Mouse (Mus musculus) myocyte (in vitro differentiated cells): ENCODE measurements around the gene Itgam. TPM values are rescaled to one million over a fixed set of nuclear protein-coding genes. Genes with fewer than 3 reads are reported as not detected.

ENCODE experiments used
- H3K27me3 ChIP-seq: one replicate; pipeline ENCODE4 v1.6.1; 2011; ENCODE audit not compliant: control insufficient read depth, insufficient read depth, insufficient read length
- H3K36me3 ChIP-seq: one replicate; pipeline ENCODE4 v1.6.1; 2011; ENCODE audit not compliant: control insufficient read depth, insufficient read depth
- H3K4me2 ChIP-seq: one replicate; pipeline ENCODE4 v1.6.1; 2011; ENCODE audit warnings: low read depth, control low read depth
- H3K4me3 ChIP-seq: one replicate; pipeline ENCODE4 v1.5.1; 2011; ENCODE audit warnings: mild to moderate bottlenecking, control low read depth, moderate library complexity
- H3K79me2 ChIP-seq: one replicate; pipeline ENCODE4 v1.6.1; 2011; ENCODE audit not compliant: control insufficient read depth, insufficient read depth
- H3ac ChIP-seq: one replicate; pipeline ENCODE4 v1.6.1; 2011; ENCODE audit not compliant: control insufficient read depth, insufficient read length
- CEBPB ChIP-seq: IDR thresholded peaks from 2 replicates; pipeline ENCODE4 v1.6.1; 2011; ENCODE audit warnings: mild to moderate bottlenecking, moderate library complexity; ENCODE audit not compliant: poor library complexity, insufficient read depth, severe bottlenecking
- E2F4 ChIP-seq: IDR thresholded peaks from one replicate; pipeline ENCODE4 v1.6.1; 2011; ENCODE audit warnings: mild to moderate bottlenecking, control low read depth, moderate library complexity; ENCODE audit not compliant: insufficient read depth
- MAX ChIP-seq: IDR thresholded peaks from one replicate; pipeline ENCODE4 v1.6.1; 2011; ENCODE audit warnings: low read depth, mild to moderate bottlenecking, control low read depth
- MYOD1 ChIP-seq, 3 experiments: IDR thresholded peaks; one replicate each; pipeline ENCODE4 v1.6.1; 2011; ENCODE audit warnings: control low read depth in 2 of 3, low read depth in 2 of 3, mild to moderate bottlenecking in 2 of 3, moderate library complexity in 1 of 3; ENCODE audit not compliant: insufficient read length in 2 of 3, control insufficient read depth in 1 of 3
- MYOG ChIP-seq, 3 experiments: IDR thresholded peaks; one replicate each; pipeline ENCODE4 v1.6.1; 2011; ENCODE audit warnings: control low read depth in 2 of 3, low read depth in 2 of 3, mild to moderate bottlenecking in 2 of 3; ENCODE audit not compliant: insufficient read length in 2 of 3, control insufficient read depth in 1 of 3, insufficient read depth in 1 of 3
- POLR2A ChIP-seq: IDR thresholded peaks from one replicate; pipeline ENCODE4 v1.6.1; 2011; ENCODE audit warnings: low read depth, mild to moderate bottlenecking, control low read depth, moderate library complexity; ENCODE audit not compliant: insufficient read length
- POLR2AphosphoS2 ChIP-seq: IDR thresholded peaks from one replicate; pipeline ENCODE4 v1.6.1; 2011; ENCODE audit warnings: low read depth, control low read depth; ENCODE audit not compliant: insufficient read length
- REST ChIP-seq: IDR thresholded peaks from one replicate; pipeline ENCODE4 v1.6.1; 2011; ENCODE audit warnings: mild to moderate bottlenecking, control low read depth, moderate library complexity; ENCODE audit not compliant: insufficient read depth, insufficient read length
- SRF ChIP-seq: IDR thresholded peaks from one replicate; pipeline ENCODE4 v1.6.1; 2011; ENCODE audit warnings: low read depth; ENCODE audit not compliant: control insufficient read depth, insufficient read length
- TCF12 ChIP-seq: IDR thresholded peaks from one replicate; pipeline ENCODE4 v1.6.1; 2011; ENCODE audit warnings: mild to moderate bottlenecking, control low read depth; ENCODE audit not compliant: poor library complexity, insufficient read depth, severe bottlenecking
- TCF3 ChIP-seq: IDR thresholded peaks from one replicate; pipeline ENCODE4 v1.6.1; 2011; ENCODE audit warnings: low read depth, control low read depth; ENCODE audit not compliant: insufficient read length
- USF1 ChIP-seq: IDR thresholded peaks from one replicate; pipeline ENCODE4 v1.6.1; 2011; ENCODE audit warnings: low read depth, mild to moderate bottlenecking, control low read depth, moderate library complexity
- polyA plus RNA-seq: library from polyadenylated mRNA; unstranded; fragments of >200 nt; fragmentation: generic; extraction: Trizol; gene quantifications from one replicate; pipeline ENCODE4 v1.2.1, GENCODE M21; 2012; ENCODE audit warnings: missing spikeins

The Itgam gene
- polyA plus RNA-seq, 1 experiment = 0.14 TPM

DNA sequence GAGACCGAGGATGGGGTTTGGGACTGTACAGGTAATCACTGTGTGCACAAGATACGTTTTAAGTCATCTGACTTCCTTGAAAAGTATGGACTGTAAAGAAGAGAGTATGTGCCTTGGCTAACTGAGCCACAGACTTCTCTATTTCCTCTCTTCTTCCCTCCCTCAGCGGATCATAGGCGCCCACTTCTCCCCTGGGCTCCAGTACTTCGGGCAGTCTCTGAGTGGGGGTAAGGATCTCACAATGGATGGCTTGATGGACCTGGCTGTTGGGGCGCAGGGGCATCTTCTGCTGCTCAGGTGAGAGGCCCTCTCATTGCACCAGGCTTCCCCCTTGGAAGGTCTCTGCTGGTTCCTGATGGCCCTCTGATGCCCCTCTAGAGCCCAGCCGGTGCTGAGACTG is 45.0 kb downstream of the Itgam start:
- Histone ChIP-seq H3K27me3 (peaks cover 58% of the 10 kb centered on the region), H3K36me3 (no peaks in the 10 kb centered on the region), H3K79me2 (no peaks in the 10 kb centered on the region), H3ac (no peak overlapping the region), H3K4me3 (no peak overlapping the region), H3K4me2 (no peak overlapping the region)
- TF ChIP-seq E2F4 = no peak
- no peak for TF ChIP-seq CEBPB
- no peak for TF ChIP-seq SRF
- TF ChIP-seq MYOG (IDR thresholded peaks at IDR 0.05; ENCODE audit: control insufficient read depth in 1 of 3, insufficient read depth in 1 of 3, insufficient read length in 2 of 3, low read depth in 2 of 3) = no peak
- no peak for TF ChIP-seq POLR2AphosphoS2
- no peak for TF ChIP-seq MAX
- TF ChIP-seq POLR2A = no peak
- TF ChIP-seq TCF12 = no peak
- TF ChIP-seq MYOD1 (IDR thresholded peaks at IDR 0.05; ENCODE audit: control insufficient read depth in 1 of 3, insufficient read length in 2 of 3, low read depth in 2 of 3) = no peak
- no peak for TF ChIP-seq TCF3
- TF ChIP-seq USF1 = no peak
- TF ChIP-seq REST = no peak

DNA sequence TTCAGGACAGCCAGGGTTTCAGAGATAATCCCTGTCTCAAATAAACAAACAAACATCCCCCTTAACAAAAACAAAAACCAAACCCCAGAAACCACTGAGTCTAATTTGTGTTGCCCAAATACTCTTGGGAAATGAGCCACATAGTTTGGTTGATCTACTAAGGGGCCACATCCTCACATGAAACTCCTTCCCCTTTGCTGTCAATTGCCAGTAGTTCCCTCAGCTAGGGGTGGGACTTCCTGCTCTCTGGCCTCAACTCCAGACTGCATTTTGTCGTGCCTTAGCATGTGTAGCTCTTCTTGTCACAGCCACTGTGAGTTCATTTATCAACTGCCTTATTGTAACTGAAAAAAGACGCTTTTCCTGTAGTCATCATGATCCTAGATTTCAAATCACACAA is 47.9 kb downstream of the Itgam start:
- no peak for TF ChIP-seq TCF3
- no peak for TF ChIP-seq MAX
- TF ChIP-seq E2F4 = no peak
- no peak for TF ChIP-seq REST
- no peak for TF ChIP-seq TCF12
- TF ChIP-seq SRF = no peak
- Histone ChIP-seq H3K4me2 (no peak overlapping the region), H3K27me3 (peaks cover 57% of the 10 kb centered on the region), H3ac (no peak overlapping the region), H3K4me3 (no peak overlapping the region), H3K79me2 (no peaks in the 10 kb centered on the region), H3K36me3 (no peaks in the 10 kb centered on the region)

DNA sequence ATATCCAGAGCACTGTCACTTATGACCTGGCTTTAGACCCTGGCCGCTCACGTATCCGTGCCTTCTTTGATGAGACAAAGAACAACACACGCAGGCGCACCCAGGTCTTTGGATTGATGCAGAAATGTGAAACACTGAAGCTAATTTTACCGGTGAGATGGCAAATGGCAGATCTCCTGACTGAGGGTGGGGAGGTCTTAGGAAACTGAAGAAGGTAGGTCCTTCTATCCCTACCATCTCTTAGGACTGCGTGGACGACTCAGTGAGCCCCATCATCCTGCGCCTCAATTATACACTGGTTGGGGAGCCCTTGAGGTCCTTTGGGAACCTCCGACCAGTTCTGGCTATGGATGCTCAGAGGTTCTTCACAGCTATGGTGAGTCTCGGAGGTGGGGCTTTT is 49.7 kb downstream of the Itgam start:
- Histone ChIP-seq H3ac (no peak overlapping the region), H3K36me3 (no peaks in the 10 kb centered on the region), H3K4me2 (no peak overlapping the region), H3K4me3 (no peak overlapping the region), H3K79me2 (no peaks in the 10 kb centered on the region), H3K27me3 (peaks cover 60% of the 10 kb centered on the region)
- TF ChIP-seq TCF12 (no peak), MYOD1 (IDR thresholded peaks at IDR 0.05; ENCODE audit: control insufficient read depth in 1 of 3, insufficient read length in 2 of 3, low read depth in 2 of 3) (no peak), MAX (no peak), MYOG (IDR thresholded peaks at IDR 0.05; ENCODE audit: control insufficient read depth in 1 of 3, insufficient read depth in 1 of 3, insufficient read length in 2 of 3, low read depth in 2 of 3) (no peak), POLR2AphosphoS2 (no peak), POLR2A (no peak), USF1 (no peak), REST (no peak), TCF3 (no peak)

DNA sequence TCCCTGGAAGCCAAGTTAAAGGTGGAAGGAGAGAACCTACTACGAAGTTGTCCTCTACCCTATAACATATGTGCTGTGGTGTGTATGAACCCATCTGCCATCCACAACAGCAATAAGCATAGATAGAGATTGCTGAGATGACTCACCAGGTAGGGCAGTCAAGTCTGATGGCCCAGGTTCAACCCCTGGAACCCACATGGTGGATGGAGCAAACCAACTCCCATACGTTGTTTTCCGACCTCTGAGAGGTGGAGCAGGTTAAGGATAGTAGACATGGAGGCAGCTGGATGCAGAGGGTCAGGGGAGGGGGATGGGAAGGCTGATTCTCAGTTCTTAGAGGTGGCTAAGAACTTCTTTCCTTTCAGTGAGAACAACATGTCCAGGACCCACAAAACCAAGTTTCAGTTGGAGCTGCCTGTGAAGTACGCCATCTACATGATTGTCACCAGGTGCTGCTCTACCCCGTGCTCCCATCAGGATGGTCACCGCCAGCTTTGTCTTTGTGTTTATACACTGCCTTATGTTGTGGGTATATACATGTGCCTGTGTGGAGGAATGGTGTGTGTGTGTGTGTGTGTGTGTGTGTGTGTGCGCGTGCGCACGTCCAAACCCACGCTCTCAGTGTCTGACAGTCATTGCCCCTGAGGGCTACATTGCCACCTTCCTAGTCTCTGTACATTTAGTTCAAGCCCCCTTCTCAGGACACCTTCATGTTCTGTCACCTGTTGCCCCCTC is 52.1 kb downstream of the Itgam start:
- no peaks in the 10 kb centered on the region for H3K79me2 ChIP-seq
- no peak overlapping the region for H3K4me3 ChIP-seq
- no peaks in the 10 kb centered on the region for H3K36me3 ChIP-seq
- H3ac ChIP-seq = no peak overlapping the region
- no peak overlapping the region for H3K4me2 ChIP-seq
- TF ChIP-seq CEBPB (no peak), MYOG (IDR thresholded peaks at IDR 0.05; ENCODE audit: control insufficient read depth in 1 of 3, insufficient read depth in 1 of 3, insufficient read length in 2 of 3, low read depth in 2 of 3) (no peak), REST (no peak), TCF12 (no peak), E2F4 (no peak), POLR2A (no peak), MYOD1 (IDR thresholded peaks at IDR 0.05; ENCODE audit: control insufficient read depth in 1 of 3, insufficient read length in 2 of 3, low read depth in 2 of 3) (no peak), POLR2AphosphoS2 (no peak), TCF3 (no peak), MAX (no peak), SRF (no peak), USF1 (no peak)
- peaks cover 51% of the 10 kb centered on the region for H3K27me3 ChIP-seq
